Mouse (Mus musculus) adrenal gland, adult 8-10 months (tissue): ENCODE results near the gene Pik3c2b. TPM values are rescaled to one million over a fixed set of nuclear protein-coding genes. Genes with fewer than 3 reads are reported as not detected.

Experiments used
- DNase-seq: peaks from one replicate; pipeline ENCODE4 v3.0.0; 2022
- total RNA-seq, 4 experiments: library from RNA; stranded (reverse); gene quantifications; 2 replicates each; pipeline ENCODE4 v1.2.4; 2022

Pik3c2b gene
- total RNA-seq, 4 experiments from 2014 or later, result 6.1 to 12.5 (median 8.5) TPM

GRCm38 (mm10) chr1:133073327-133073856 lies 27.9 kb downstream of the Pik3c2b start:
- DNase-seq, result no peak

- DNase-seq, result no peak
Observed at GRCm38 (mm10) chr1:133074541-133074940, 29.1 kb downstream of the Pik3c2b start.

- no peak for DNase-seq
Observed at GRCm38 (mm10) chr1:133075651-133076400, 30.4 kb downstream of the Pik3c2b start.

GRCm38 (mm10) chr1:133076681-133077514 lies 31.4 kb downstream of the Pik3c2b start:
- DNase-seq, result no peak

- DNase-seq, result no peak
Observed at GRCm38 (mm10) chr1:133077606-133078337, 32.3 kb downstream of the Pik3c2b start.

- no peak for DNase-seq
Observed at GRCm38 (mm10) chr1:133078338-133078727, 32.9 kb downstream of the Pik3c2b start.

- DNase-seq, result no peak
Observed at GRCm38 (mm10) chr1:133079509-133079908, 34.0 kb downstream of the Pik3c2b start.

GRCm38 (mm10) chr1:133080079-133080561 lies 34.7 kb downstream of the Pik3c2b start:
- no peak for DNase-seq

- DNase-seq, result no peak
Observed at GRCm38 (mm10) chr1:133080717-133081116, 35.2 kb downstream of the Pik3c2b start.

- no peak for DNase-seq
Observed at GRCm38 (mm10) chr1:133083003-133083546, 37.6 kb downstream of the Pik3c2b start.

- DNase-seq, result no peak
Observed at GRCm38 (mm10) chr1:133083942-133084625, 38.6 kb downstream of the Pik3c2b start.

- no peak for DNase-seq
Observed at GRCm38 (mm10) chr1:133084708-133085416, 39.4 kb downstream of the Pik3c2b start.

GRCm38 (mm10) chr1:133085417-133085742 lies 39.9 kb downstream of the Pik3c2b start:
- no peak for DNase-seq

GRCm38 (mm10) chr1:133086804-133087203 lies 41.3 kb downstream of the Pik3c2b start:
- DNase-seq, result no peak

- DNase-seq, result no peak
Observed at GRCm38 (mm10) chr1:133087206-133087905, 41.9 kb downstream of the Pik3c2b start.

- DNase-seq, result no peak
Observed at GRCm38 (mm10) chr1:133088196-133088595, 42.7 kb downstream of the Pik3c2b start.

GRCm38 (mm10) chr1:133089415-133089814 lies 43.9 kb downstream of the Pik3c2b start:
- DNase-seq, result no peak

- no peak for DNase-seq
Observed at GRCm38 (mm10) chr1:133090641-133091040, 45.2 kb downstream of the Pik3c2b start.

GRCm38 (mm10) chr1:133091483-133091882 lies 46.0 kb downstream of the Pik3c2b start:
- no peak for DNase-seq

GRCm38 (mm10) chr1:133093719-133094118 lies 48.3 kb downstream of the Pik3c2b start:
- no peak for DNase-seq
